Mouse (Mus musculus): ENCODE data around the gene Taf6l.

Taf6l gene

GRCm38 (mm10) chr19:8786008-8786781 is at the start of gene Taf6l:
Taf6l (minus strand) TSS chr19:8786417.
- peak; percentile 99 for DNase-seq (ENCODE audit: low read depth, low spot score)

- DNase-seq (ENCODE audit: low read depth, low spot score) = no peak
These were observed 46.8 kb upstream of the Taf6l start for GRCm38 (mm10) chr19:8832971-8833370.

GRCm38 (mm10) chr19:8831262-8831661 is 45.0 kb upstream of the Taf6l start:
- no peak for DNase-seq (ENCODE audit: low read depth, low spot score)

DNA sequence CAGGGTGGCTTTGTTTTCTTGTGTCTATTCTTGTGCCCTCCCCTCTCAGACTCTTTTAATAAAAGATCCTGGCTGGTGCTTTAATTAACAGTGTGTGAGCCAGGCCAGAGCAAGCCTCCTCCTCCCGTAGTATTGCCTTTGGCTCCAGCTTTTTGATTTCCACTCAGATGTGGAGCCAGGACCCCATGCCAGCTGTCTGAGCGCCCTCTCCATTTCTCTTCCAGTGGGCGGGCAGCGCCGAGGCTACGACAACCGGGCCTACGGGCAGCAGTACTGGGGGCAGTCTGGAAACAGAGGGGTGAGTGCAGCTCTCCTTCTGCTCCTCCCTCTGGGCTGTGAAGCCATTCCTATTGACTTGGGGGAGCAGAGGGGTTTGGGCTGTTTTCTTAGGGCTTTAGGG is 44.4 kb upstream of the Taf6l start:
- no peak for DNase-seq (ENCODE audit: low read depth, low spot score)

DNA sequence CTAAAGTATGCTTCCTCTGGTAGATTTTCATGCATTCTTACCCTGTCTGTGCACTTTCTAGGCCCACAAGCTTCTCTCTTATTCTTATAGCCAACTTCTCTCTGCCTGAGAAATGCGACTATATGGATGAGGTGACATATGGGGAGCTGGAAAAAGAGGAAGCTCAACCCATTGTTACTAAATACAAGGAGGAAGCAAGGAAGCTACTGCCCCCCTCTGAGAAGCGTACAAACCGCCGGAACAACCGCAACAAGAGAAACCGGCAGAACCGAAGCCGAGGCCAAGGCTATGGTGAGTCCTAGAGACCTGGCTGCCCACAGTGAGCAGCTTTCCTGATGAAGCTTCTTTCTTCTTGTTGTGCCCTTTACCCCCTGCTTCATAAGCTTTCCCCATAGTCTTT is 43.4 kb upstream of the Taf6l start, which contains the start of gene AC129217.1:
TSS of gene AC129217.1 (plus strand) at position 114 of the 400 bp plus-strand sequence.
- DNase-seq (ENCODE audit: low read depth, low spot score) = no peak

DNA sequence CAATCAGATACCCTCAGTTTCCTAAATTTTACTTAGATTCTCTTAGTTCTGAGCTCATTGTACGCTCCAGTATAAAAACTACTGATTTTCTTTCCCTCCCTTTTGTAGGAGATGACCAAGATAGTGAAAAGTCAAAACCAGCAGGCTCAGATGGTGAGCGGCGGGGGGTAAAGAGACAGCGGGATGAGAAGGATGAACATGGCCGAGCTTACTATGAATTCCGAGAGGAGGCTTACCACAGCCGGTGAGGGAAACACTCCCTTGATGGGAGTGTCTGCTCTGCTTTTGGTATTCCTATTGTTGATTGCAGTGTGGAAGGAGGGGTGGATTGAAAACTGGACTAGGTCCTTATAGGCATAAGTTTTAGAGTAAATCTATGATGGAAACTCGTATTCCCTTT is 36.5 kb upstream of the Taf6l start:
- DNase-seq (ENCODE audit: low read depth, low spot score) = peak; percentile 67

DNA sequence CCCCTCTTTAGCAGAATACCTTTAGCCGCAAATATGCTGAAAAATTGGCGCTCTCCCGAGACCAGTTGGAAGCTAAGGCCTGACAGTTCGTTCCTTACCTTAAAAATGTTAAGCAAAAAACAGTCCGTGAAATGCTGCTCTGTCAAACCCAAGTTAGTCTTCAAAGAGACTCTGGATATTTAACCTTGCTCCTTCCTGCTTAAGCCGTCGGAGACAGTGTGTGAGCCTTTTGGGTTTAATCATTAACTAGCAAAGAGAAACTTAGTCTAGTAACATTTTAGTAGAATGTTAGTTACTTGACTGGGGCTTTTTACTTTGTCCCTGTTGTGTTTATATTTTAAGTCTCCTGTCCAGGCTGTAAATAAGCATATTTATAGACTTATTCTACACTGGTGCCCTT is 34.9 kb upstream of the Taf6l start:
- no peak for DNase-seq (ENCODE audit: low read depth, low spot score)

- no peak for DNase-seq (ENCODE audit: low read depth, low spot score)
These were observed 34.3 kb upstream of the Taf6l start for GRCm38 (mm10) chr19:8820424-8820956.

GRCm38 (mm10) chr19:8819596-8820423 is 33.6 kb upstream of the Taf6l start, which contains the start of gene Hnrnpul2:
Hnrnpul2 (plus strand) TSS chr19:8820010.
- DNase-seq (ENCODE audit: low read depth, low spot score) = peak; percentile 100

GRCm38 (mm10) chr19:8818801-8819595 is 32.8 kb upstream of the Taf6l start, which contains the start of gene Ttc9c:
Ttc9c (minus strand) TSS chr19:8819333.
- DNase-seq (ENCODE audit: low read depth, low spot score) = peak; percentile 100

DNA sequence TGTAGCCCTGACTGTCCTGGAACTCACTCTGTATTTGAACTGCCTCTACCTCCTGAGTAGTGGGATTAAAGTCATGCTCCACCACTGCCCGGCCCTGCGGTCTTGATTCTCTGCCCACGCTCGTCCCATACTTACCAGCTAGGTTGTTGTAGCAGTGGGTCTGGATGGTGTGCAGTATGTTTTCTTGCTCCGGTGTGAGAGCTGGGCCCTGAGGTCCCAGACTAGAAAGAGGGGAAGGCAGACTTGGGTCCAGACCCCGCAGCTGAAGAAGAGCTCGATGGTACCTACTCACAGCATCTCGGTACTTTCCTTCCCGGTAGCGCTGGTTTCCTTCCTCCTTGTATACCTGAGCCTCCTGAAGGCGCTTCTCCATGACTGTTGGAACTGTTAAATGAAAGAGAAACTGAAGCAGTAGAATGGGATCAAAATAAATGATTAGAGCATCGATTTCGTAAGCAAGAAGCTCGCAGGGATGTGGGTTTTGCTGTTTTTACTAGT is 32.1 kb upstream of the Taf6l start:
- DNase-seq (ENCODE audit: low read depth, low spot score) = no peak

DNA sequence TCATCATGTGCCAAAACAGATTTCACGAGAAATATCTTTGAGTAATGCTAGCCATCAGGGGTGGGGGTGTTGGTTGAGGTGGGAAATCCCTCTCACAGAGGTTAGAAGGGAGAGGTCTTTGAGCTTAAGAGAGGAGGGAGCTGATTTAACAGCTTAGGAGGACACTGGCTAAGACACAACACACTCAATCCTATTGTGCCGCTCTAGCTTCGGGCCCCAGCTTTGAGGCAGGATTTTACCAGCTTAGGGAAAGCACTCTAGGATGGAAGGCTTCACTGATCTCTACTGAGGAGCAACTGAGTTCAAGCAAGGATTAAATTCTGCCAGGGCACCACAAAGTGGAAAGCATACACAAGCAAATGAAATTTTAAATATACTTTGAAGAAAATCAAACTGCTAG is 30.8 kb upstream of the Taf6l start:
- DNase-seq (ENCODE audit: low read depth, low spot score) = no peak

GRCm38 (mm10) chr19:8815812-8816211 is 29.6 kb upstream of the Taf6l start:
- peak; percentile 54 for DNase-seq (ENCODE audit: low read depth, low spot score)

GRCm38 (mm10) chr19:8806810-8807209 is 20.6 kb upstream of the Taf6l start:
- DNase-seq (ENCODE audit: low read depth, low spot score) = no peak

- no peak for DNase-seq (ENCODE audit: low read depth, low spot score)
These were observed 17.9 kb upstream of the Taf6l start for GRCm38 (mm10) chr19:8803879-8804660.

- peak; percentile 48 for DNase-seq (ENCODE audit: low read depth, low spot score)
These were observed 17.1 kb upstream of the Taf6l start for GRCm38 (mm10) chr19:8803204-8803780.

GRCm38 (mm10) chr19:8802130-8802821 is 16.1 kb upstream of the Taf6l start, which contains the start of gene Zbtb3:
Zbtb3 (plus strand) TSS chr19:8802555.
- DNase-seq (ENCODE audit: low read depth, low spot score) = peak; percentile 100

DNA sequence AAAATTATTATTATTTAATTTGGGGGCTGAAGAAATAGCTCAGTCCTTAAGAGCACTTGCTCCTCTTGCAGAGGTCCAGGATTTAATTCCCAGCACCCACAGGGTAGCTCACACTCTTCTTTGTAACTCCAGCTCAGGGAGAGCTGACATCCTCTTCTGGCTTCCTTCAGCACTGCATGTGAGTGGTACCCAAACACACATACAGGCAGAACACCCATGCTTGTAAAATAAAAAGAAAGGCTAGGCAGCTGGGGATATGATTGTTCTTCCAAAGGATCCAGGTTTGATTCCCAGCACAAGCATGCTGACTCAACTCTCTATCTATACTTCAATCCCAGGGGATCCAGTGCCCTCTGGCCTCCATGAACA is 12.7 kb upstream of the Taf6l start:
- no peak for DNase-seq (ENCODE audit: low read depth, low spot score)

GRCm38 (mm10) chr19:8798264-8798946 is 12.2 kb upstream of the Taf6l start, which contains the start of gene Polr2g:
Polr2g (minus strand) TSS chr19:8798577.
- DNase-seq (ENCODE audit: low read depth, low spot score) = peak; percentile 98

Data from brain, adult 2 months (tissue).